Mouse (Mus musculus) MEL-GATA-1-ER (cell line): Measurements from ENCODE around the gene Pdzph1.
A peak's percentile ranks its signal among the peaks of the same experiment; 100 is the strongest.

Experiments used
- DNase-seq: peaks from one replicate; pipeline ENCODE4 v3.0.0-alpha.2; 2012; ENCODE audit warnings: low read depth; ENCODE audit errors: extremely low read depth

Gene Pdzph1

DNA sequence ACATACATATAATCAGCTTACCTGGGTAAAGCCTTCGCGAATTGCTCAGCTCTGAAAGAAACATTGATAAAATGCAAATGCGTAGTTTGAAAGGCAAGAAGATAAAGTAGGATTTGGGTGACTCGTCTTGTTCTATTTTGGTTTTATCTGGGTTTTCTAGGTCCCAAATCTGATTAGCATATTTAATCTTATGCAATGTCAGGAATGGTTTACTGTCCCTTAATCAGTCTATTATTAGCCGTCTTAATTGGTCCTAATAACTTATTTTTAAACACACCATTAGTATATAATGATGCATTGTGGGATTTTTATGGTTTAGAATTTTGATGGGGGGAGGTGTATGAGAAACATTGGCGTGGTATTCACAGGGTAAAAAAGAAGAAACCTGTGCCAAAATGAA, at the start of gene Pdzph1:
Pdzph1 (minus strand) TSS at position 101 of the 400 bp plus-strand sequence.
- no peak for DNase-seq

DNA sequence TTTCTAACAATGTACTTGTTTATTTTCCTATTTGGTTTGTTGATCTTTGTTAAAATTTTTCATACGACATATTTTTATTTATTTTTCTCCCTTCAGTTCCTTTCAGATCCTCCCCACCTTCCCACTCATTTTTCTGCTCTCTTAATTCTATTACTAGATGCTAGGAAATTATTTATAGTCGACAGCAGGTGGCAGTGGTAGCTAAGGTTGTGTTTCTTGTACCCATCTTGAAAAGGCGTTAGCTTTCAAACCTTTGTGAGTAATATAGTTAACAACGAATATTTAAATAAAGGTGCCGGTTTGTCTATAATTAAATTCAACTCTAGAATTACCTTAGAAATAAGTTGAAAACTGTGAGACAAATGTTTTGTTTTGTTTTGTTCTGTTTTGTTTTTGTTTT, 48.6 kb upstream of the Pdzph1 start:
- peak; percentile 25 for DNase-seq

GRCm38 (mm10) chr17:59033445-59033844, 42.3 kb upstream of the Pdzph1 start:
- no peak for DNase-seq

DNA sequence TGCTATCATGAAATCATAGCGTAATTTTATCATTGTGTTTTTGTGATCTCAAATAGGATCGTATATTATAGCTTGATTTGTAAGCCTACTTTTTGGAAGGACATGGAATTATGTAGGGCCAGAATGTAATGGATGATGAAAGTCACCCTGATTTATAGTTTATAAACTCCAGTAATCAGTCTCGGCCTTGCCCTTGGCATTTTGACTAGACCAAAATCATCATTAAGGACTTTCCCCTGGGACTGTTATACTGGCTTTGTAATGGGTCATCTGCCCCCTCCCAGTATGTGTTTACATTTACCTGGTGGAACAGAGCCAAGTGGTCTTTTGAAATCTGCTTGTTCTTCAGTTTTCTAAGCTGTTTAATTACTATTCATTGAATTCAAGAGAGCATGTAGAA, 35.2 kb upstream of the Pdzph1 start:
- no peak for DNase-seq

DNA sequence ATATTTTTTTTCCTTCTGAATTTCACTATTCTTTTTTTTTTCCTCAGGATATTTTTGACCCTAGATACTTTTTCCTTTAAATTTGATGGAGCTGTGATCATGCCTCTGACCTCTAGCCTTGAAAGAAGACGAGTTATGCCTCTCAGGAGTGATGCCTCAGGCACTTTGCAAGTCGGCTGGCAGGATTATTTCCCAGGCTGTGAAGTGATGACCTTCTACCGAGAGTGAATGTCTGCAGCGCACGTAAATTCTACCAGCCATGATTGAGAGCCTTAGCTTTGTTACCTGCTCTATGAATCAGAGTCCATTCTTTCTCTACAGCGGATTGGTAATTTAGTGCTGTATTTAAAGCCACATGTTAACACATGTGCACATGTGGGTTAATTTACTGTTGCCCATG, 33.3 kb upstream of the Pdzph1 start:
- no peak for DNase-seq

- no peak for DNase-seq
These were observed 32.8 kb upstream of the Pdzph1 start for GRCm38 (mm10) chr17:59023971-59024370.

- DNase-seq, result no peak
These were observed 27.5 kb upstream of the Pdzph1 start for GRCm38 (mm10) chr17:59018666-59019065.

GRCm38 (mm10) chr17:59013091-59013459, 21.9 kb upstream of the Pdzph1 start, which contains the start of gene Nudt12:
Gene Nudt12 (minus strand): TSS chr17:59013372.
- DNase-seq, result no peak

GRCm38 (mm10) chr17:59012421-59013090, 21.4 kb upstream of the Pdzph1 start:
- no peak for DNase-seq

DNA sequence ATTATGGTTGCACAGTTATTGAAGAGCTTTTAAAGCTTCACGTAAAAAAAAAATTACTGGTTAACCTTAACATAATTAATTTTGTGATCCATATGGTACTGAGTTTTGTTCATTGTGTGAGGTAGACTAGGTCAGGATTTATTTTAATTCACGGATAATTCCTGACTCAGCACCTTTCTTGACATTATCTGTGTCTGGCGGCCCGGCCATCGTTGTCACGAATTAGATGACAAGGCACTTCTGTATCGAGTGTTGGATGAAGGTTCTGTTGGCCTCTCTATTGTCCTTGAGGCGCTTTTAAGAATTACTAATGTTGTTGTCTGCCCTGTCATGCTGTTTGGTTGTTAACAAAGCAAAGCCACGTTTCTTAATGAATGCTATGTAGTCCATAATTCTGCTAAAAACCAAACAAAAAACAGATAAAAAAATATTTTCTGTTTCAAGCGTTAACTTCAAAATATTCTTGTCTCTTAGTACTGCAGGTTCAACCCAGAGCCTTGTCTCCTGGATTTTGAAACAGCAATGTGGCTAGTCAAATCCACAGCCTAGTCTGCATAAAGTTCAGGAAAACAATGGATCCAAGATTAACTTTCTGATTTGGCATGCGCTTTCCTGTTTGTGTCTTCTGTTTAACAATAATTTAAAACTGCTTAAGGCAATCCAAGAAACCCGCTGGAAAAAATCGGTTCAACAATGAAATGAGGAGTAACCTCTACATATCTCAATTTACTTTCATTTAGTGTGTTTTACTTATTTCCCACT, 20.6 kb upstream of the Pdzph1 start:
- no peak for DNase-seq

DNA sequence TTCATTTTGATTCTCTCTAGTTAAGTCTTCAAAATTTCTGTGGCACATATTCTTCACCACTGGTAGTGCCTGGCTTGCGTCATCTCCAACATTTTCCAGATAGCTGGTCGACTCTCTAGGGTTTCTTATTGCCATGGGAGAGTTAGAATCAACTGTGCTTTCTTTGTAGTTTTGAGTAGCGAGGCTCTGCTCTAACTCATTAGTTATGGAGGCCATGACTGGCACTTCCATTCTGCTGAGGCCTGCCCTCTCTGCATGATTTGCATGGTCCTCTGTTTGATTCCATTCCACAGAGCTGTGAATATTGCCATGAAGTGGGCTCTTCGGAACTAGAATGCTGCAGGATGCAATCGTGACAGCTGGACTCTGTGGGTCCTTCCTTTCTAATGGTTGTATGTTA, 17.9 kb downstream of the Pdzph1 start:
- DNase-seq, result no peak

GRCm38 (mm10) chr17:58959905-58960304, 31.3 kb downstream of the Pdzph1 start:
- peak; percentile 35 for DNase-seq

DNA sequence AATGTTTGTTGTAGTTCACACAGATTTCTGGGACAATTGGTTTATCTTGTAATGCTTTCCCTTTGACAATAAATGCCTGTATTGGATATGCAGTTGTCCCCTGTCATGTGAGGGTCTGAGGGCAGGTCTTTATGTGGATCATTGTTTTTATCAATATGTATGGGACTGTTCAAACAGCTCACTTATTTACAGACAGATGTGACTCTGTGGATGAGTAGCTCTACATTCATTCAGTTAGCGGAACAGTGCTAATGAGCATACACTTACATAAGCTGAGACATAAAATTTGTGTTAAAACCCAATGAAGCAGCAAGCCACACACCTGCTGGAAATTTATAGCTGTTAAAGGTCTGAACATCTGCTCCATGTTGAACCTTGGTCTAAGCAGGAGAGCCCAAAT, 34.1 kb downstream of the Pdzph1 start:
- DNase-seq, result no peak

DNA sequence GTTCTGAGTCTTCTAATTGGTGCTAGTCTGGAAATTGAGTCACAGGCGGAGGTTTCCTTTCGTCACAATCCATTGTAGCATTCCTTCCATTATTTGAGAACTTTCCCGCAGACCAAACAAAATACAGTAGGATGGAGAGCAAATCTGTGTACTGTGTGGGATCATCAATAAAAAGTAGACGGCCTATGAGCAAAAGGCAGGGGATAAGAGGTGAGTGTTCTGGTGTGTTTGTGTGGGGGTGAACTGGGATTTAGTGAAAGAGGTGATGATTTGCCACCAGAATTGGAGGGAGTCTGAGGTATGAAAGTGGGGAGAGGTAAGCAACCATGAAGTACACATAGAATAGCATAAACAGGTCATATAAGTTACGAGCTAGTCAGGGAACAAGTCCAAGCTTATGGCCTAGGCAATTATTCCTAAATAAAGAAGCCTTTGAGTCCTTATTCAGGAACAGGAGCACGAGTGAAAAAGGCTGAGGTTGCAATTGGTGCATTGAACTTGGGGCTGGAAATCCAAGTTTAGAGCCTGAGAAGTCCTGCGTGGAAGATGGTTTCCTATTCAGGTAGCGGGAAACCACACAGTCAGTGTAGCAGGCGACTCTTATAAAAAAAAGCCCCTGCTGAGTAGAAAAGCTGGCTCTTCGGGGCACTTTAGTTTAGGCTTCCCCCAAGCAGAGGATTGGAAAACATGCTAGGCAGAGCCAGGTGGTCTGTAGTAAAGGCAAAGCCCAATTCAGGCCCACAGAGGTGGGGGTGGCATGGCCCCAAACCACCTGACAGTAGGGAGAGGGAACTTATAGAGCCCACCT, 48.0 kb downstream of the Pdzph1 start:
- DNase-seq, result no peak

DNA sequence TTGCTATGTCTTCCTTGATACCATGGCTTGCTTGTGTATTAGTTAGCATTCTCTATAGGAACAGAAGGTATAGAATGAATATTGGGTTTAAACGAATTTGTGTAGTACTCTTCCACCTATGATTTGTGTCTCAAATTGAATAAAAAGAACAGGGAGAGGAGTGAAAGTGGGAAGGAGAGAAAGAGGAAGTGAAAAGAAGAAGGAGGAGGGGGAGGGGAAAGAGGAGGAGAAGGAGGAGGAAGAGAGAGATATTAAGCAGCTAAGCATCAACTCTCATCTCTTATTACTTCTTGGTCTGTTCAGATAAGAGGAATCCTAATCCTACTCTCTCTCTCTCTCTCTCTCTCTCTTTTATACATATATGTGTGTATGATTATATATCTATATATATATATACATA, 52.6 kb downstream of the Pdzph1 start:
- DNase-seq, result no peak

DNA sequence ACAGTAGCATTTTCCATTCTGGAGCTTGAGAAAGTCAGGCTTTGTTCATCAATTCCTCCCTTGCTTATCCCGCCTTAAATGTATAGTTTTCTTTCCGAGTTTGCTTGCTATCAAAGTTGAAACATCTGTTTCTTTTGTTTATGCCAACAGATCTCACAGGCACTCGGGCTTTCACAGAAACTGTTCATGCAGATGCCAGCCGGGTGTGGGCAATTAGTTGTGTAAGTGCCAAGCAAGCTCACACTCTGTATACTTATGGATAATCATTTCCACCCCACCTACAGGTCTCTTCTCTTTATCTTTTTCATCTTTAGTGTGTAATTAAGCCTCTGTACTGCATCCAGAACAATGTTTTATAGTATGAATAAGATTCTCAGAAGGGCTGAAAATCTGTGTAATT, 53.6 kb downstream of the Pdzph1 start:
- no peak for DNase-seq

DNA sequence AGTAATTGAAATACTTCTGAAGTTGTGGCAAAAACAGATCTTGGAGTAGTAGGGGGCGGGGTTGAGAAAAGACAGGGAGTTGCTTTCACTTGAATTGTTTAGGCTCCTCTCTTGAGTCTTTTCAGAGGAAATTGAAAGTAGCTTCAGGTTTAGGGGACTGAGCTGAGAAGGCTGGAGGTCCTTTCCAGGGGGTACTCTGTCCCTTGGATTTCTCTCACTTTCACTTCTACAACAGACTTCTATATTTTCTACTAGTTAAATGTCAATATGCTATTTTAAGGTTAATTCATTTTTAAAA, 58.2 kb downstream of the Pdzph1 start:
- DNase-seq, result no peak

GRCm38 (mm10) chr17:58932279-58932982, 58.7 kb downstream of the Pdzph1 start:
- no peak for DNase-seq

GRCm38 (mm10) chr17:58924754-58925546, 66.2 kb downstream of the Pdzph1 start:
- peak; percentile 94 for DNase-seq

DNA sequence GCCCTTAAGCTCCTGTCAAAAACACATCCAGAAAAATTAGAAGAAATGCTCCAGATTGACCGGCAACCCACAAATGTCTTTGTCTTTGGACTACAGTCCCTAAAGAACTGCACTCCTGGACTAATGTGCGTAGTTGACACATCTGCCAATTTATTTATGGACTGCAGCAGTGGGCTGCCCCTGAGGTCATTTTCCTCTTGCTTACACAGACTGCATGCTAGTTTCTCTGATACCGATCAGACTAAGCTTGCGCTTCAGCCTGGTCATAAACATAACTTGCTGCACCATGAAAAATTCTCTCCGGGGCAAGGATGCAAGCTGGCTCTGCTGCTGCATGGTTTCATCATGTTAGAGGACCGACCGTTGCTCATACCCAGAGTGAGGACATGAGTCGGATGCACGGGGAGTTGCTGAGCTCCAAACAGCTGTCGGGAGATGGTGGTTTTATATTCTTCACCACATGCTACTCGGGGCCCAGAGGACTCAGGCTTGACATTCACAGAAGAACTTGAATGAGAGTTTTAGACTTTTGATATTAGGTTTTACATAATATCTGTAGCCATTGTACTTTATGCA, 67.2 kb downstream of the Pdzph1 start:
- no peak for DNase-seq
